ENCODE assay signal across 10 mouse cellular contexts in genomic region chr3:103386292-103387031, GRCm38 (mm10).
DNase-seq lines count a peak whose midpoint lies in the region; ATAC-seq and TF ChIP-seq lines count a peak whose summit lies in the region.
"Had no signal": no experiment of that assay in that cellular context is flagged by ENCODE, and none has a peak within 500 bp of the region (broad histone marks: within the 10 kb centered on the region; RNA-seq: fewer than 3 reads in every experiment).

No protein-coding gene starts in this region.

- no peak overlapping the region for H3K4me2 ChIP-seq in lung, postnatal 0 days (replicated peaks; ENCODE audit: low read depth, low read length)
- H3K4me2 ChIP-seq in hindbrain, embryonic 14.5 days (replicated peaks): no peak overlapping the region
- H3K4me2 ChIP-seq: embryonic facial prominence, embryonic 13.5 days had no signal

- ATAC-seq in lung, postnatal 0 days: peak; percentile 60
- no peak for ATAC-seq in hindbrain, embryonic 14.5 days (ENCODE audit: low FRiP score)

- H3K4me3 ChIP-seq in lung, postnatal 0 days (ENCODE audit: low read depth, low read length): no peak overlapping the region
- H3K4me3 ChIP-seq in hindbrain, embryonic 14.5 days (replicated peaks; ENCODE audit: low read length): no peak overlapping the region
- H3K4me3 ChIP-seq: embryonic facial prominence, embryonic 13.5 days had no signal

- TF ChIP-seq EP300 in lung, postnatal 0 days (IDR thresholded peaks at IDR 0.05): no peak

- H3K9me3 ChIP-seq in lung, postnatal 0 days (ENCODE audit: low read length): no peaks in the 10 kb centered on the region
- H3K9me3 ChIP-seq in hindbrain, embryonic 14.5 days (ENCODE audit: control insufficient read depth, low read length): no peaks in the 10 kb centered on the region

- H3K9ac ChIP-seq in lung, postnatal 0 days (replicated peaks; ENCODE audit: low read depth): no peak overlapping the region
- H3K9ac ChIP-seq in hindbrain, embryonic 14.5 days: no peak overlapping the region
- H3K9ac ChIP-seq: embryonic facial prominence, embryonic 13.5 days had no signal

- no peaks in the 10 kb centered on the region for H3K36me3 ChIP-seq in lung, postnatal 0 days (ENCODE audit: insufficient read depth, low read length)
- H3K36me3 ChIP-seq in hindbrain, embryonic 14.5 days (replicated peaks; ENCODE audit: control insufficient read depth, insufficient read depth): no peaks in the 10 kb centered on the region
- H3K36me3 ChIP-seq: embryonic facial prominence, embryonic 13.5 days had no signal

- TF ChIP-seq CTCF in lung, postnatal 0 days (IDR thresholded peaks at IDR 0.05): peak; percentile 52

- H3K27ac ChIP-seq in lung, postnatal 0 days (ENCODE audit: low read length): peak overlapping the region; percentile 60
- no peak overlapping the region for H3K27ac ChIP-seq in hindbrain, embryonic 14.5 days
- H3K27ac ChIP-seq: embryonic facial prominence, embryonic 13.5 days had no signal

- H3K4me1 ChIP-seq in lung, postnatal 0 days (ENCODE audit: insufficient read depth, low read depth, low read length): 0 out of 2 replicates have a peak, but pooled peaks cover 3% of the 10 kb centered on the region
- H3K4me1 ChIP-seq in hindbrain, embryonic 14.5 days (replicated peaks; ENCODE audit: control insufficient read depth, insufficient read depth, low read length): no peaks in the 10 kb centered on the region
- H3K4me1 ChIP-seq: embryonic facial prominence, embryonic 13.5 days had no signal

- WGBS in lung, postnatal 0 days: 68% methylated on average over 16 of the region's 16 CpGs
- 90% methylated on average over 16 of the region's 16 CpGs for WGBS in hindbrain, embryonic 14.5 days

- no peaks in the 10 kb centered on the region for H3K27me3 ChIP-seq in lung, postnatal 0 days (replicated peaks; ENCODE audit: insufficient read depth, low read length)
- no peaks in the 10 kb centered on the region for H3K27me3 ChIP-seq in hindbrain, embryonic 14.5 days (ENCODE audit: control insufficient read depth, insufficient read depth, low read length)
- H3K27me3 ChIP-seq: embryonic facial prominence, embryonic 13.5 days had no signal

- peak; percentile 21 to 28 for DNase-seq in kidney, postnatal 4 days
- no peak for DNase-seq in kidney, postnatal 14 days
- peak; percentile 62 for DNase-seq in MEL-GATA-1-ER (ENCODE audit: extremely low read depth, low read depth)
- DNase-seq in lung, postnatal 0 days (ENCODE audit: low spot score): peak; percentile 58
- DNase-seq in thymus, postnatal 10 days (ENCODE audit: low spot score in 2 of 2): peak; percentile 95 to 96
- DNase-seq in hindbrain, embryonic 14.5 days (ENCODE audit: low spot score): no peak
- no peak for DNase-seq in layer of hippocampus, adult 9-10 months (ENCODE audit: low spot score)
- no peak for DNase-seq in embryo, embryonic 11 days
- DNase-seq: adrenal gland, postnatal 25 days had no signal

Comparison
In these comparisons a context has a peak if more than half of its experiments do, and no peak if none do; other contexts are left out.
1. DNase-seq: peak in kidney, postnatal 4 days (2 of 2), MEL-GATA-1-ER (single experiment), lung, postnatal 0 days (single experiment) and thymus, postnatal 10 days (2 of 2); none in kidney, postnatal 14 days (single experiment), hindbrain, embryonic 14.5 days (single experiment), layer of hippocampus, adult 9-10 months (single experiment) and embryo, embryonic 11 days (single experiment).